Mouse (Mus musculus) cerebellum, adult (tissue): ENCODE measurements around the gene Dcbld2.

Experiments used
- ATAC-seq: cut with Nextera tagmentation; 2 replicates; pipeline ENCODE4 v1.9.2; 2017; ENCODE audit warnings: mild to moderate bottlenecking, moderate library complexity, mixed read lengths; ENCODE audit not compliant: insufficient number of reproducible peaks, low FRiP score, low TSS enrichment

The Dcbld2 gene

GRCm38 (mm10) chr16:58408062-58408486 lies at the start of gene Dcbld2:
Dcbld2 (plus strand) TSS chr16:58408443.
- peak; percentile 97 for ATAC-seq

- ATAC-seq: no peak
Observed at GRCm38 (mm10) chr16:58377170-58377569, 31.1 kb upstream of the Dcbld2 start.

GRCm38 (mm10) chr16:58377756-58378503 lies 30.3 kb upstream of the Dcbld2 start:
- ATAC-seq: no peak

GRCm38 (mm10) chr16:58386241-58386757 lies 21.9 kb upstream of the Dcbld2 start:
- no peak for ATAC-seq

GRCm38 (mm10) chr16:58389143-58389755 lies 19.0 kb upstream of the Dcbld2 start:
- ATAC-seq: no peak

DNA sequence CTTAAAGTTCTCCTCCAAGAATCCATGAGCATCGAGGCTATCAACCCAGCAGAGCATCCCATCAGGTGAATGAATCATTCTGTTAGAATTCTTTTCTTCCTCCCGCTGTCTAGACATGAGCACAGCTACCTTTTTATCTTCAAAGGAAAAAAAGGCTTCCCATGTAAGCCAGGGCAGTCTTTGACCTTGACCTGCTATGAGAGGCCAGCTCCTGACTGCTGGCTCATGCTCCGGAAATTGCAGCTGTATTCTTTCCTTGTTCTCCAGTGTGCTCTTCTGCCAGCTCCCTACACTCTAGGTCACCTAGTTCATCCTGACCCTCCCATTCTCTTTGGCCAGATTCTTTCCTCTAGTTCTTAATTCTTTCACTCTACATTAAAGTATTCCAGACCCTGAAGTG lies 15.2 kb upstream of the Dcbld2 start:
- no peak for ATAC-seq

- ATAC-seq: no peak
Observed at GRCm38 (mm10) chr16:58394156-58394555, 14.1 kb upstream of the Dcbld2 start.

GRCm38 (mm10) chr16:58398604-58399003 lies 9.6 kb upstream of the Dcbld2 start:
- no peak for ATAC-seq

DNA sequence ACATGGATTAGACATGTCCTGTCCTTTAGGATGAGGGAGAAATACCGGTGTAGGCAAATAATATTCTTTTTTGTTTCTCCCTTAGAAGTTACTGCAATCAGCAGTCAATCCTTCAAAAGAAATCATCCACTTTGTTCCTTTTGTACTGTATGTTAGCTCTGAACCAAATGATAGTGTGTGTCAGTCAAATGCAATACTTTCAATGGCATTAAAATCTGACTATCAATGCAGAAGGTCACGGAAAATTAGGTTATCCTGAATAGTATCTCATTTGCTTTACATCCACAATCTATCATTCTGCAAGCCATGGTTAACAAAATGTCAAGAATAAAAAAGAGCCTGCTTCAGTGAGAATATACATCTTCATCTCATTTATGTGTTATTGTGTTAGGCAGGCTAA lies 7.2 kb upstream of the Dcbld2 start:
- no peak for ATAC-seq

- no peak for ATAC-seq
Observed at GRCm38 (mm10) chr16:58404665-58405064, 3.6 kb upstream of the Dcbld2 start.

DNA sequence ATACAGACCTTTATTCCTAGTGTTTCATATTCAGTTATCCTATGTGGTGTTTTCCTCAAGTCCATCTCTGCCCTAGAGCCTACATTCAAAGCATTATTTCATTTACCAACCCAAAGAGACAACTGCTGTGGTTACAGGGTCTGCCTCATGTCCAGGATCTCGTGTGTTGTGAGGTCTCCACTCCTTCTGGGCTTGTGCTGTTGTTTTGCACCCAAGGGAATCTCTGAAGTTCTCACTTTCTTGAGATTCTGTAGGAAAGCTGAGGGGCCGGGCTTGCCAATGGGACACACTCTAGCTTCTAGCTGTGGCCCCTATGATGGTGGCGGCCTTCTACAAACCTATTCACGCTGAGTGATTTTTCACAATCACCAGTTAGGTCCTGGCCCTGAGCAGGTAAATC lies 3.0 kb upstream of the Dcbld2 start:
- ATAC-seq: no peak

DNA sequence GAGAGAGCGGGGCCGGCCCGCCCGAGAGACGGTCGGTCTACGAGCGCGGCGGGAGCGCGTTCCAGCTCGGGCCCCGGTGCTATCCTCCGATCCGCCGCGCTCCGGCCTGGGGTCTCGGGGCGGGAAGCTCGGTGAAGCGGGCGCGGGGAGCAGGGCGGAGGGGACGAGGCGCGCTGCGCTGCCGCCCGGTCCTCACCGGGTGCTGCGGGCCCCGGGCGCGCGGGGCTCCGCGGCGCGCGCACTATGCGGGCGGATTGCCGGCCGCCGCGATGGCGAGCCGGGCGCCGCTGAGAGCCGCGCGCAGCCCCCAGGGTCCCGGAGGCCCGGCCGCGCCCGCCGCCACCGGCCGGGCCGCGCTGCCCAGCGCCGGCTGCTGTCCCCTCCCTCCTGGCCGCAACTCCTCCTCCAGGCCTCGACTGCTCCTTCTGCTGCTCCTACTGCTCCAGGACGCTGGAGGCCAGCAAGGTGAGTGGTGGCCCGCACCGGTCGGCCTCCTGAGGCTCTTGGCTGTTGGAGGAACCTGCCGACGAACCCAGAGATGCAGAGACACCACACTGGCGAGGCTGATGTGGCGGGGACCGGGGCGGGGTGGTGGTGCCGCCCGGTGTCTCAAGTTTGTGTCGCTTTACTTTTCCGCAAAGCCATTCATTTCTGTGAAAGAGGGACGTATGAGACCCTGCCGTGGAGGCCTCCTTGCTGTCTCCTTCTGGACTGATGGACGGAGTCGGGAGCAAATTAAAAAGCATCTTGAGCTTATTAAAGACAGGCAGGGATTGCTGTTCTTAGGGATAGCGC lies 441 bp downstream of the Dcbld2 start:
- ATAC-seq: peak; percentile 60

GRCm38 (mm10) chr16:58409825-58410224 lies 1.6 kb downstream of the Dcbld2 start:
- no peak for ATAC-seq

GRCm38 (mm10) chr16:58414801-58415200 lies 6.6 kb downstream of the Dcbld2 start:
- no peak for ATAC-seq

DNA sequence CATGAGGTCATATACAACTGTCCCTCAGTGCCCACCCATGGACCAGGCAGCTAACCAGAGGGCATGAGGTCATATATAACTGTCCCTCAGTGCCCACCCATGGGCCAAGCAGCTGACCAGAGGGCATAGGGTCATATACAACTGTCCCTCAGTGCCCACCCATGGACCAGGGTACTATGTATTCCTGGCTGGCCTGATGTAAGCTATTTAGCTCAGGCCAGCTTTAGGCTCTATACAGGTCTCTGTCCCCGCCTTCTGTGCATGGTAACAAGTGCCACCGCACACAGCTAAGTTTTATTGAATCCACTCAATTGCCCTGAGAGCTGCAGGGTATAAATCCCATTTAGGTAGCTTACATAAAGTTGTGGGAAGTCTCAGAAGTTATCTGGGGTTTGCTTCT lies 7.3 kb downstream of the Dcbld2 start:
- ATAC-seq: no peak

GRCm38 (mm10) chr16:58421696-58422354 lies 13.6 kb downstream of the Dcbld2 start:
- no peak for ATAC-seq

DNA sequence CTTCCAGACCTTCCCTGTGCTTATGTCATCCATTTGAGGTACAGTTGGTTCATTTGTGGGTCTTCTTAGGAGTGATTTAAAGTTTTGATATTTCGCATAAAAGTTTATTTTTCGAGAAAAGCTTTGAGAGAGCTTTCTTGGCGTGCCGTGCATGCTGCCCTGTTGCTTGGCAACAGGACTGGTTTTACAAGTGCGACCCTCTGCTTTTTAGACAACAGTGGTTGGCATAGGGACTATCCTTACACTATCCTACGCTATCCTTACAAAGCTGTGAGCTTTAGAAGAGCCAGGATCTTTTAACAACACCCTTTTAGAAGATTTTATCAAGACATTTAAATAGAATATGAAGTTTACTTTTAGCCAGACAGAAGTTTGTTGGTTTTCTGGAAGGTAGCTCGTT lies 22.0 kb downstream of the Dcbld2 start:
- ATAC-seq: no peak

GRCm38 (mm10) chr16:58432384-58432783 lies 24.1 kb downstream of the Dcbld2 start:
- ATAC-seq: no peak

DNA sequence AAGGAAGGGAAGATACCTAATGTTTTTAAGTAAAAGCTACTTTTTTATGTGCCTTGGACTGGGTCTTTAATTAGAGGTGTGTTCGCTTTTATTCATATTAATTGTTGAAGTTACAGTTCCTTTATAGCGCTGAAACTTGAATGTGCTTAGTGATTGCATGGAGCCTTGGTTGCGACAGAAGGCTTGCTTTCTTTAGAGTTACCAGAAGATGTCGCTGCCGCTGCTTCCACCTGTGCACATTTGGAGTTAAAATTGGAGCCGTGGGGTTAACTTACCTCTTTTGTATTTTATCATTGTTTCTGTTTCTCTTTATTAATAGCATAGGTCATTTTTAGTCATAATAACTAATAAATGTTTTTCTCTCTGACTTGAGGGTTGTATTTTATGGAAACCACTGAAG lies 36.5 kb downstream of the Dcbld2 start:
- ATAC-seq: no peak
